Mouse (Mus musculus): Measurements from ENCODE around the gene Rho. TPM values are rescaled to one million over a fixed set of nuclear protein-coding genes. Genes with fewer than 3 reads are reported as not detected.

Gene Rho
- polyA plus RNA-seq, 1 experiment from 2014 or later: 0.17 TPM

GRCm38 (mm10) chr6:115915601-115916445 lies 15.7 kb upstream of the Rho start:
- H3K27ac ChIP-seq: no peak overlapping the region
- WGBS: 73% methylated on average over 17 of the region's 17 CpGs
- no peak for ATAC-seq (ENCODE audit: insufficient number of reproducible peaks, insufficient read depth, low FRiP score, low TSS enrichment)

GRCm38 (mm10) chr6:115916611-115917010 lies 14.9 kb upstream of the Rho start:
- 84% methylated on average over 5 of the region's 5 CpGs for WGBS
- Histone ChIP-seq H3K4me3 (no peak overlapping the region), H3K4me2 (replicated peaks) (no peak overlapping the region), H3K27me3 (no peaks in the 10 kb centered on the region), H3K9ac (no peak overlapping the region), H3K9me3 (no peaks in the 10 kb centered on the region), H3K36me3 (0 out of 2 replicates have a peak, but pooled peaks cover 12% of the 10 kb centered on the region), H3K27ac (no peak overlapping the region), H3K4me1 (no peaks in the 10 kb centered on the region)
- no peak for ATAC-seq (ENCODE audit: insufficient number of reproducible peaks, insufficient read depth, low FRiP score, low TSS enrichment)

More at GRCm38 (mm10) chr6:115915601-115916445, 15.7 kb upstream of the Rho start:
- no peak overlapping the region for H3K4me3 ChIP-seq
- H3K27me3 ChIP-seq: no peaks in the 10 kb centered on the region
- H3K9me3 ChIP-seq: no peaks in the 10 kb centered on the region
- H3K4me2 ChIP-seq (replicated peaks): no peak overlapping the region
- peaks cover 12% of the 10 kb centered on the region; the same call in 1 of the 2 replicates for H3K36me3 ChIP-seq
- no peaks in the 10 kb centered on the region for H3K4me1 ChIP-seq
- H3K9ac ChIP-seq: no peak overlapping the region

GRCm38 (mm10) chr6:115918615-115919014 lies 12.9 kb upstream of the Rho start:
- H3K27me3 ChIP-seq: no peaks in the 10 kb centered on the region
- ATAC-seq (ENCODE audit: insufficient number of reproducible peaks, insufficient read depth, low FRiP score, low TSS enrichment): no peak
- H3K36me3 ChIP-seq: 0 out of 2 replicates have a peak, but pooled peaks cover 12% of the 10 kb centered on the region
- no peak overlapping the region for H3K4me2 ChIP-seq (replicated peaks)
- H3K4me3 ChIP-seq: no peak overlapping the region
- H3K4me1 ChIP-seq: no peaks in the 10 kb centered on the region
- 86% methylated on average over 1 of the region's 1 CpGs for WGBS
- H3K27ac ChIP-seq: no peak overlapping the region
- no peak overlapping the region for H3K9ac ChIP-seq
- H3K9me3 ChIP-seq: no peaks in the 10 kb centered on the region

GRCm38 (mm10) chr6:115919876-115920275 lies 11.7 kb upstream of the Rho start:
- no peak for ATAC-seq (ENCODE audit: insufficient number of reproducible peaks, insufficient read depth, low FRiP score, low TSS enrichment)
- no peaks in the 10 kb centered on the region for H3K27me3 ChIP-seq
- 84% methylated on average over 5 of the region's 5 CpGs for WGBS
- H3K9me3 ChIP-seq: no peaks in the 10 kb centered on the region
- H3K27ac ChIP-seq: no peak overlapping the region
- no peak overlapping the region for H3K4me2 ChIP-seq (replicated peaks)
- H3K4me1 ChIP-seq: 0 out of 2 replicates have a peak, but pooled peaks cover 3% of the 10 kb centered on the region
- H3K36me3 ChIP-seq: 0 out of 2 replicates have a peak, but pooled peaks cover 13% of the 10 kb centered on the region
- no peak overlapping the region for H3K4me3 ChIP-seq
- no peak overlapping the region for H3K9ac ChIP-seq

- H3K36me3 ChIP-seq: 0 out of 2 replicates have a peak, but pooled peaks cover 6% of the 10 kb centered on the region
- H3K9me3 ChIP-seq: no peaks in the 10 kb centered on the region
- no peak overlapping the region for H3K9ac ChIP-seq
- peaks cover 25% of the 10 kb centered on the region for H3K4me1 ChIP-seq
- H3K4me3 ChIP-seq: no peak overlapping the region
- no peak overlapping the region; the same call in 1 of the 2 replicates for H3K27ac ChIP-seq
- 42% methylated on average over 6 of the region's 6 CpGs for WGBS
- no peak overlapping the region for H3K4me2 ChIP-seq (replicated peaks)
- ATAC-seq (ENCODE audit: insufficient number of reproducible peaks, insufficient read depth, low FRiP score, low TSS enrichment): no peak
- no peaks in the 10 kb centered on the region for H3K27me3 ChIP-seq
These were observed 6.7 kb upstream of the Rho start for GRCm38 (mm10) chr6:115924829-115925228.

- Histone ChIP-seq H3K27me3 (no peaks in the 10 kb centered on the region), H3K9me3 (no peaks in the 10 kb centered on the region), H3K4me1 (peaks cover 25% of the 10 kb centered on the region), H3K36me3 (0 out of 2 replicates have a peak, but pooled peaks cover 3% of the 10 kb centered on the region), H3K27ac (peak overlapping the region; percentile 54; the same call in 1 of the 2 replicates), H3K4me3 (no peak overlapping the region), H3K9ac (no peak overlapping the region), H3K4me2 (replicated peaks) (no peak overlapping the region)
- no peak for ATAC-seq (ENCODE audit: insufficient number of reproducible peaks, insufficient read depth, low FRiP score, low TSS enrichment)
- WGBS: 46% methylated on average over 10 of the region's 10 CpGs
These were observed 5.1 kb upstream of the Rho start for GRCm38 (mm10) chr6:115926416-115926815.

- peaks cover 25% of the 10 kb centered on the region for H3K4me1 ChIP-seq
- H3K4me3 ChIP-seq: no peak overlapping the region
- WGBS: 74% methylated on average over 10 of the region's 10 CpGs
These were observed 4.0 kb upstream of the Rho start for GRCm38 (mm10) chr6:115927292-115928242.

GRCm38 (mm10) chr6:115930018-115930417 lies 1.5 kb upstream of the Rho start:
- Histone ChIP-seq H3K4me3 (no peak overlapping the region), H3K4me2 (replicated peaks) (no peak overlapping the region), H3K9ac (no peak overlapping the region), H3K27ac (no peak overlapping the region), H3K4me1 (peaks cover 21% of the 10 kb centered on the region), H3K9me3 (no peaks in the 10 kb centered on the region), H3K27me3 (no peaks in the 10 kb centered on the region), H3K36me3 (no peaks in the 10 kb centered on the region)
- 63% methylated on average over 5 of the region's 5 CpGs for WGBS
- ATAC-seq (ENCODE audit: insufficient number of reproducible peaks, insufficient read depth, low FRiP score, low TSS enrichment): no peak

More at GRCm38 (mm10) chr6:115927292-115928242, 4.0 kb upstream of the Rho start:
- H3K27ac ChIP-seq: no peak overlapping the region
- 0 out of 2 replicates have a peak, but pooled peaks have one; percentile 9 for ATAC-seq (ENCODE audit: insufficient number of reproducible peaks, insufficient read depth, low FRiP score, low TSS enrichment)
- H3K9ac ChIP-seq: no peak overlapping the region
- no peaks in the 10 kb centered on the region for H3K27me3 ChIP-seq
- no peaks in the 10 kb centered on the region for H3K9me3 ChIP-seq
- H3K4me2 ChIP-seq (replicated peaks): no peak overlapping the region
- H3K36me3 ChIP-seq: 0 out of 2 replicates have a peak, but pooled peaks cover 3% of the 10 kb centered on the region

- Histone ChIP-seq H3K9ac (no peak overlapping the region), H3K36me3 (no peaks in the 10 kb centered on the region), H3K27me3 (no peaks in the 10 kb centered on the region), H3K4me3 (no peak overlapping the region), H3K27ac (no peak overlapping the region), H3K9me3 (no peaks in the 10 kb centered on the region), H3K4me1 (no peaks in the 10 kb centered on the region), H3K4me2 (replicated peaks) (no peak overlapping the region)
- 89% methylated on average over 3 of the region's 3 CpGs for WGBS
- no peak for ATAC-seq (ENCODE audit: insufficient number of reproducible peaks, insufficient read depth, low FRiP score, low TSS enrichment)
These were observed 843 bp downstream of the Rho start for GRCm38 (mm10) chr6:115932391-115932790.

- WGBS: 83% methylated on average over 8 of the region's 8 CpGs
- Histone ChIP-seq H3K4me3 (no peak overlapping the region), H3K4me1 (no peaks in the 10 kb centered on the region), H3K27me3 (no peaks in the 10 kb centered on the region), H3K4me2 (replicated peaks) (no peak overlapping the region), H3K27ac (no peak overlapping the region), H3K36me3 (no peaks in the 10 kb centered on the region), H3K9me3 (no peaks in the 10 kb centered on the region), H3K9ac (no peak overlapping the region)
- ATAC-seq (ENCODE audit: insufficient number of reproducible peaks, insufficient read depth, low FRiP score, low TSS enrichment): no peak
These were observed 4.0 kb downstream of the Rho start for GRCm38 (mm10) chr6:115935544-115935943.

- Histone ChIP-seq H3K27me3 (no peaks in the 10 kb centered on the region), H3K9me3 (no peaks in the 10 kb centered on the region), H3K27ac (no peak overlapping the region), H3K36me3 (no peaks in the 10 kb centered on the region), H3K9ac (no peak overlapping the region), H3K4me3 (no peak overlapping the region), H3K4me1 (0 out of 2 replicates have a peak, but pooled peaks cover 7% of the 10 kb centered on the region), H3K4me2 (replicated peaks) (no peak overlapping the region)
- WGBS: 86% methylated on average over 2 of the region's 2 CpGs
- no peak for ATAC-seq (ENCODE audit: insufficient number of reproducible peaks, insufficient read depth, low FRiP score, low TSS enrichment)
These were observed 6.5 kb downstream of the Rho start for GRCm38 (mm10) chr6:115938011-115938410.

Measured in embryonic facial prominence, embryonic 12.5 days (tissue).